Mouse (Mus musculus): ENCODE results near the gene Lgals12.

- TF ChIP-seq CTCF (IDR thresholded peaks at IDR 0.05; ENCODE audit: low read depth, low read length) (no peak), POLR2A (IDR thresholded peaks at IDR 0.05; ENCODE audit: borderline replicate concordance, low read depth, low read length) (no peak)
Measured at GRCm38 (mm10) chr19:7552301-7552673, 54.7 kb downstream of the Lgals12 start.

Measured in bone marrow macrophage, adult 2 months (primary cell).